Mouse (Mus musculus) midbrain, embryonic 10.5 days (tissue): ENCODE measurements around the gene Gm20388. TPM values are rescaled to one million over a fixed set of nuclear protein-coding genes. Genes with fewer than 3 reads are reported as not detected.

ENCODE experiments used
- DNase-seq: peaks from one replicate; pipeline ENCODE4 v3.0.0-alpha.2; 2017; ENCODE audit warnings: low spot score
- H3K27ac ChIP-seq: fragments of 300-500 bp; sonication (generic); replicated peaks from 2 replicates; pipeline ENCODE4 v1.5.1; 2016; ENCODE audit warnings: mild to moderate bottlenecking
- H3K27me3 ChIP-seq: fragments of 300-500 bp; sonication (generic); 2 replicates; pipeline ENCODE4 v1.6.1; 2016; ENCODE audit warnings: low read depth, mild to moderate bottlenecking; ENCODE audit not compliant: poor library complexity, severe bottlenecking
- H3K36me3 ChIP-seq: fragments of 300-500 bp; sonication (generic); 2 replicates; pipeline ENCODE4 v1.6.1; 2016; ENCODE audit warnings: mild to moderate bottlenecking, moderate library complexity
- H3K4me1 ChIP-seq: fragments of 300-500 bp; sonication (generic); 2 replicates; pipeline ENCODE4 v1.6.1; 2016
- H3K4me3 ChIP-seq: fragments of 300-500 bp; sonication (generic); 2 replicates; pipeline ENCODE4 v1.5.1; 2016; ENCODE audit warnings: mild to moderate bottlenecking, moderate library complexity
- H3K9me3 ChIP-seq: fragments of 300-500 bp; sonication (generic); replicated peaks from 2 replicates; pipeline ENCODE4 v1.6.1; 2016; ENCODE audit warnings: mild to moderate bottlenecking
- WGBS: fragments of 180-500 bp; shearing (Covaris S2); methylation state at CpG from one replicate; pipeline ENCODE4 v1.1.7; 2016; 5-methylcytosine and 5-hydroxymethylcytosine counted together
- polyA plus RNA-seq: library from polyadenylated mRNA; unstranded; fragments of >200 nt; fragmentation: Nextera tagmentation; extraction: Ambion mirVana; gene quantifications from 2 replicates; pipeline ENCODE4 v1.2.1, GENCODE M21; 2016

Gene Gm20388
- polyA plus RNA-seq, 1 experiment from 2014 or later: 7.1 TPM

DNA sequence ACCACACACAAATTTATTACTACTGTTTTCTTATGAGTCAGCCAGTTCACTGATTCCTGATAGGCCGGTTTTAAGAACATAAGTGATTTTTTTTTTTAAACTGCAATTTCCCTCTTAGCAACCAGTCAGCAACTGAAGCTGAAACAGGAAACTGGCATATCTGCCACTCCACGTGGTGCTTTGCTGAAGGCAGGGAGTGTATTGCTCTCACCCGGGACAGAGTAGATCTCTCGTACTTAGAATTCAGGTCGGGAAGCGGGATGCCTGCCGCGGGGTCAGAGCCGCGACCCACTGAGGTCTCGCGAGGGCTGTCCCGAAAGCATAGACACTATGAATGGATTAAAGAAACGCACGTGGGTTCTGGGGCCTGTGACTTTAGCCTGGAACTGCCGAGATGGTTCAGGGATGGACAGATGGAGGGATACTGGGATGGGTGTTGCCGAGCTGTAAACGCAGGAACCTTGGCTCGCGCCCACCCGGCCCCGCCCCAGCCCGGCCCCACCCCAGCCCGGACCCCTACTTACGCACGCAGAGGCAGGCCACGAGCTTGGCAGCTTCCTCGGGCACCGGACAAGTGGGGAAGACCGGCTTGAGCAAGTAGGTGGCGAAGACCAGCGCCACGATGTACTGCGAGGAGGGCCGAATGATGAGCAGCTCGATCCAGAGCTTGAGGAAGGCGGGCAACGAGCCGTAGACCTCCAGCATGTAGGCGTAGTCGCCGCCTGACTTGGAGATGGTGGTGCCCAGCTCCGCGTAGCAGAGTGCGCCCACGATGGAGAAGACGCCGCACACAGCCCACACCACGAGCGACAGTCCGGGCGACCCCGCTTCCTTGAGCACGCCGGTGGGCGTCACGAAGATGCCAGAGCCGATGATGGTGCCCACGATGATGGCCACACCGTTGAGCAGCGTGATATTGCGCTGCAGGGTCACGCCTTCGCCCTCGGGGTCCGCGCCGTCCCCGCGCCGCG lies 1996.2 kb downstream of the Gm20388 start:
- peak; percentile 64 for DNase-seq
- WGBS: under 1% methylated on average over 72 of the region's 72 CpGs
- Histone ChIP-seq H3K9me3 (no peaks in the 10 kb centered on the region), H3K4me3 (peak overlapping the region; percentile 77), H3K4me1 (peaks cover 74% of the 10 kb centered on the region), H3K27ac (peak overlapping the region; percentile 86), H3K27me3 (peaks cover 21% of the 10 kb centered on the region), H3K36me3 (no peaks in the 10 kb centered on the region)

DNA sequence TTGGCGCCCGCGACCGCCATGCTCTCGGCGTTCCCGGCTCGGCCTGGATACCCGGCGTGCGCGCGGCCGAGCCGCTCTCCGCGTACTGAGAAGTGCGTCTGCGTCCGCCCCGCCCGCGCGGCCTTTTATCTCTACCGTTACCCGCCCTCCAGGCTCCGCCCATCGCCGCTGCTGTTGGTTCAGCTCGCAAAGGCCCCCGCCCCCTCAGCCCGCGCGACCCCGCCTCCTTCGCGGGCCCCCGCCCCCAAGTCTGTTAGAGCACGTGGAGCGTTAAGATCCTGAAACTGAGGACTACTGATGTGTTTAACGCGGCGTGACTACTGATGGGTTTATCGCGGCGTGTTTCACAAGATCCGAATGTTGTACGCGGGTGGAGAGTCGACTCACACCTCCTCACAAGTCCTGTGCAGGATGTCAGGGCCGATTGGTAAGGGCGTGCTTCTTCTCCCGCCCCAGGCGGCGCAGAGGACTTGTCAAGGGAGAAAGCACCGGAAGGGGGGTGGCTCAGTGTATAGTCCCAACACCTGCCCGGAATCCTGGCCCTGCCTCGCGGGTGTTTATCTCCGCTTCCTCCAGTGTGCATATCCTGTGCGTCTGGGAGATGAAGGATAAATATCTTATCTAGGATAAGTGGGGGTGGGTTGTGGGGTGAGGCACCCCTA lies 1997.1 kb downstream of the Gm20388 start, which contains the start of gene Slc7a5:
Slc7a5 (minus strand) TSS at position 108 of the 662 bp plus-strand sequence.
- no peaks in the 10 kb centered on the region for H3K9me3 ChIP-seq
- under 1% methylated on average over 54 of the region's 61 CpGs for WGBS
- peaks cover 65% of the 10 kb centered on the region for H3K4me1 ChIP-seq
- peaks cover 21% of the 10 kb centered on the region for H3K27me3 ChIP-seq
- H3K27ac ChIP-seq: peak within 1 kb of the TSS; percentile 86
- H3K36me3 ChIP-seq: no peaks in the 10 kb centered on the region
- peak within 1 kb of the TSS; percentile 77 for H3K4me3 ChIP-seq
- DNase-seq: peak; percentile 97

DNA sequence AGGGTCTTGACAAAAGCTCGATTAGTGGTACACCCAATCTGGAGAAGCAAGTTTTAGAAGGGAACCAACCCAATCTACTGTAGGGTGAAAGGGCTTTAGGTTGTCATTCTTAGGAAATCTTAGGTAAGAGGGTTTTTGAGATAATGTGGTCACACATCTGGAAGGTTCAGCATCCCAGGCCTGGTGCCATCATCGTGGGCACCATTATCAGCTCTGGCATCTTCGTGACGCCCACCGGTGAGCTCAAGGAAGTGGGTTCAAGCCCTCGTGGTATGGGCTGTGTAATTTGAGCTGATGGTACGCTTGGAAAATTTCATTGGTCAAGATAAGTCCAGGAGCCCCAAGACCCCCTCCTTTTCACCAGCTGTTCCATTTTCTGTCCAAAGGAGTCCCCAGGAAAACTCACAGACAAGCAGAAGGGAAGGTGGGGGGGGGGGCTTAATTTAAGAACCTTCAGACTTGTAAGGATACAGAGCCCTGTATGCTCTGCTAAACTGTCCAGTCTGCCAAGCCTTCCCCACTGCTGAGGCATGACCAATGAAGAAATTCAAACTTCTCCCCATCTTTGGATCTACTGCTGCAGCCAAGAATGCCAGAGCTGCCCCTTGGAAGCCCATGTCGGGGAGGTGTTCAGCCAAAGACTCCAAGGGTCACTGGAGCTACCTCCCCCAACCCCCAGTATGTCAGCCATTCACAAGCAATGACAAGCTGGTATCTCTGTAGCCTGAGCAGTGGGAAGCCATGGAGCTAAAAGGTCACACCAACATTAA lies 1997.9 kb downstream of the Gm20388 start:
- Histone ChIP-seq H3K4me3 (peak overlapping the region; percentile 77), H3K9me3 (no peaks in the 10 kb centered on the region), H3K4me1 (peaks cover 60% of the 10 kb centered on the region), H3K36me3 (no peaks in the 10 kb centered on the region), H3K27me3 (peaks cover 21% of the 10 kb centered on the region), H3K27ac (0 out of 2 replicates have a peak overlapping the region, but pooled peaks have one; percentile 86)
- no peak for DNase-seq
- WGBS: 64% methylated on average over 8 of the region's 8 CpGs

DNA sequence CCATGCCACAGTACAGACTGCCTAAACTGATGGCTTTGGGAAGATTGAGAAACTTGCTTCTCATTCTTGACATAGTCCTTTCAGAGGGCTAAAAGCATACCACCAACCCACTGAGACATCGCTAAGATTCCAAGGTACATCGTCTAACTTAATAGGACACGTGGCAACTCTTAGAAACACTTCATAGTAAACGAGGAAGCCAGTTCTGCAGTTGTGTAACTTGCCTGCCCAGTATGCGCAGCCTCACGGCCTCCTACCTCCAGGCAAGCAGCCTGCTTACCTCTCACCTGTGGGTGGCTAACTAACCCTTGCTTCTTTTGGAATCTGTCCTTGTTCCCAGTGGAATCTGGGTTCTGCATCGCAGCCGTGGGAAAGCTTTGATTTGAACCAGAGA lies 1998.5 kb downstream of the Gm20388 start:
- no peak for DNase-seq
- Histone ChIP-seq H3K4me1 (peaks cover 60% of the 10 kb centered on the region), H3K4me3 (no peak overlapping the region), H3K27me3 (peaks cover 21% of the 10 kb centered on the region), H3K9me3 (no peaks in the 10 kb centered on the region), H3K27ac (no peak overlapping the region), H3K36me3 (no peaks in the 10 kb centered on the region)
- WGBS: 74% methylated on average over 8 of the region's 8 CpGs

DNA sequence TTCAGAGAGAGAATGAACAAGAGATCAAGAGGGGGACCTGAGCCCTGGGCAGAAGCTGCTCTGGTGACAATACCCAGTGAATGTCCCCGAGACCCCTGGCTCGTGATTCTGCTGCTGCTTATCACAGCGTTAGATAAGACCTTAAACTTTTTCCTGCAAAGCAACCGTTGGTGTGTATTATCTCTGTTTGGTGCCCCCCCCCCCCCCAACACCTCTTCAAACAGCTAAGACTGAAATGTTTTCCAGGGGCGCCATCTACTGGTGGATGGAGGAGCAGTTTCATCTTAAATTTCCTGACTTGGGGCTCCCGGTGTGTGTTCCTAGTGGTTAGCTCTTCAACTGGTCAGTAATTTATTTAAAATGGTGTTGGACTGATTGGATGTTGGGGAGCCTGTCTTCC lies 1999.0 kb downstream of the Gm20388 start:
- Histone ChIP-seq H3K27ac (no peak overlapping the region), H3K27me3 (peaks cover 21% of the 10 kb centered on the region), H3K9me3 (no peaks in the 10 kb centered on the region), H3K36me3 (no peaks in the 10 kb centered on the region), H3K4me3 (no peak overlapping the region), H3K4me1 (peaks cover 62% of the 10 kb centered on the region)
- peak; percentile 65 for DNase-seq
- 6% methylated on average over 6 of the region's 6 CpGs for WGBS

DNA sequence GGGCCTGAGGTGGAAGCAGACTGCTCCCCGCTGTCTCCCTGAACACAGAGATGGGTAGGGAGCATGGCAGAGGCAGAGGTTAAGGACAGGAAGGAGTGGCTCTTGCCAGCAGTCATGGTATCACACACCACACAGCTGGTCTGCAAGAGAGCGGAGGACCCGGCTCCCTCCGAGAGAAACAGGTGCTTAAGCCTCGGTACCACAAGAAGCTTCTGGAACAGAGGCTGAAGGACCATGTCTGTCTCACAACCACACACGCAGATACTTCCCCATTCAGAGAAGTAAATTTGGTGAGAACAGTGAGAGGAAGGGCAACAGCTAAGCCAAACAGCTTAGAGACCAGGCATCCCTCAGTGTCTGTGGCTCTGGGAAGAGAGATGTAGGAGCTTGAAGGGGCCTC lies 2000.8 kb downstream of the Gm20388 start:
- no peaks in the 10 kb centered on the region for H3K9me3 ChIP-seq
- WGBS: 91% methylated on average over 6 of the region's 6 CpGs
- H3K27me3 ChIP-seq: peaks cover 21% of the 10 kb centered on the region
- no peak for DNase-seq
- H3K4me3 ChIP-seq: no peak overlapping the region
- H3K4me1 ChIP-seq: peaks cover 48% of the 10 kb centered on the region
- H3K36me3 ChIP-seq: no peaks in the 10 kb centered on the region
- H3K27ac ChIP-seq: peak overlapping the region; percentile 55; the same call in 1 of the 2 replicates

DNA sequence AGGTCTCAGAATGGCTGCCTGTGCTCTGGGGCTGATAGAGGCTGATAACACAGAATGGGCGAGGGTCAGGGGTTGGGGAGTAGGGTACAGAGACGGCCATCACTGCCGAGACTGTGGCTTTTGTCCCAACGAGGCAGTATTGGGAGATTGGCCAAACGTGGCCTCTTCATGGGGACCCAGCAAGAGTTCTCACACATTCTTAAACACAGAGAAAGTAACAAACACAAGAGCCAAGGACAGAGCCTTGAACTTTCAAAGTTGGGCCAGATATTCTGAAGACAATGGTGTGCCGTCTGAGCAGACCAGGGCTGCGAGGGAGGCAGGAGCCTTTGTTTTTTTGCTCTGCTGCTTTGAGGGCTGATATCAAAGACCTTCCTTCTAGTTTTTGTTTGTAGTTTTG lies 2001.3 kb downstream of the Gm20388 start:
- Histone ChIP-seq H3K27me3 (peaks cover 21% of the 10 kb centered on the region), H3K27ac (peak overlapping the region; percentile 55; the same call in 1 of the 2 replicates), H3K4me1 (peaks cover 42% of the 10 kb centered on the region), H3K36me3 (no peaks in the 10 kb centered on the region), H3K9me3 (no peaks in the 10 kb centered on the region), H3K4me3 (no peak overlapping the region)
- 82% methylated on average over 7 of the region's 7 CpGs for WGBS
- no peak for DNase-seq

DNA sequence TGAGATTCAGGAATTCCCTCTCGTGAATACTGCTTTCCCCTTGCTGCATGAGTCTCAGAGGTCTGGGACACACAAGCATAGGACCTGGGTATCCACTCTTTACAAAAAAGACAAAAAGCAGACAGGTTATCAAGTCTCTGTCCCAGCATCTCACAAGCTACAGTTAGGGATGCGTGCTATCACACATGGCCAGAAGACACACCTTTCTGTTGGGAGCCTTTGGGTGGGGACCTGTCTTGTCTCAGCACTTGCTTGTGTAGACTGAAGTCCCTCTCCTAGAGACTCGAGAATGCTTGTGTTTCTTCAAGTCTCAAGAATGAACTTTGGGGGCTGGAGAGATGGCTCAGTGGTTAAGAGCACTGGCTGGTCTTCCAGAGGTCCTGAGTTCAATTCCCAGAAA lies 2002.2 kb downstream of the Gm20388 start:
- Histone ChIP-seq H3K4me1 (peaks cover 36% of the 10 kb centered on the region), H3K27ac (no peak overlapping the region), H3K9me3 (no peaks in the 10 kb centered on the region), H3K27me3 (peaks cover 20% of the 10 kb centered on the region), H3K4me3 (no peak overlapping the region), H3K36me3 (no peaks in the 10 kb centered on the region)
- no peak for DNase-seq
- WGBS: 73% methylated on average over 3 of the region's 3 CpGs

DNA sequence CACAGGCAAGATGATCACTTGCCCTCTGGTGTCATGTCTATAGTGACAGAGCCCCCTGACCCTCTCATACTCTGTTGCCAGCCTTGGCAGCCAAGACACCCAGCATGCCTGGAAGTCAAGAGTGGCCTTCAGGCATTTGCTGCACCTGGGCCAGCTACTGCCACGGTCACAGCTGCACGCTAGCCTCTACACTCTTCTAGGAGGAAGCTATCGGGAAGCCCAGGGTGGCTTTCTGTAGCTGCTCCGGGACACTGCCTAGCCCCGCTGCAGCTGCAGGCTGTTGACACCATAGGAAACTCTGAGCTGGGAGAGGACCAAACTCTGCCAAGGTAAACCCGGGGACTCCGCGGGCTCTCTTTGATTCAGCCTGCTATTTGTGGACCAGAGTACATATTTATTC lies 2002.7 kb downstream of the Gm20388 start:
- WGBS: 83% methylated on average over 8 of the region's 8 CpGs
- no peak overlapping the region for H3K4me3 ChIP-seq
- H3K9me3 ChIP-seq: no peaks in the 10 kb centered on the region
- peaks cover 14% of the 10 kb centered on the region for H3K27me3 ChIP-seq
- peaks cover 30% of the 10 kb centered on the region for H3K4me1 ChIP-seq
- no peak for DNase-seq
- no peak overlapping the region for H3K27ac ChIP-seq
- H3K36me3 ChIP-seq: no peaks in the 10 kb centered on the region

DNA sequence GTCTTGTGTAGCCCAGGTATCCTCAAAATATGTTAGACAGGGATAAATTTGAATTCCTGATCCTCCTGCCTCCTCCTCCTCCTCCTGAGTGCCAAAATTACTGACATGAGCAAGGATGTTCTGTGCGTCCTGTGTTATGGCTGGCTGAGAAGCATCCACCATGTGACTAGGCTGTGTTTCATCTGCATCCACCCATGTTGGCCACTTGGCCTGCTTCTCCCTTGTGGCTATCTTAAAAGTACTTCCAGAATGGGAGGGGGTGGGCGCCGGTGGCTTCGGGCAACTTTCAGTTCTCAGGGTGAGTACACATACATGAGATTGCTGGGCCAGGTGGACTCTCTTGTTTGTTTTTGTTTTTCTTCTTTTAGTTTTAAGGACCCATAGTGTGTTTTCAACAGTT lies 2008.5 kb downstream of the Gm20388 start:
- H3K27me3 ChIP-seq: no peaks in the 10 kb centered on the region
- no peaks in the 10 kb centered on the region for H3K9me3 ChIP-seq
- no peak for DNase-seq
- 0 out of 2 replicates have a peak overlapping the region, but pooled peaks have one; percentile 50 for H3K27ac ChIP-seq
- H3K4me3 ChIP-seq: no peak overlapping the region
- H3K4me1 ChIP-seq: peaks cover 37% of the 10 kb centered on the region
- no peaks in the 10 kb centered on the region for H3K36me3 ChIP-seq
- WGBS: 88% methylated on average over 4 of the region's 4 CpGs

DNA sequence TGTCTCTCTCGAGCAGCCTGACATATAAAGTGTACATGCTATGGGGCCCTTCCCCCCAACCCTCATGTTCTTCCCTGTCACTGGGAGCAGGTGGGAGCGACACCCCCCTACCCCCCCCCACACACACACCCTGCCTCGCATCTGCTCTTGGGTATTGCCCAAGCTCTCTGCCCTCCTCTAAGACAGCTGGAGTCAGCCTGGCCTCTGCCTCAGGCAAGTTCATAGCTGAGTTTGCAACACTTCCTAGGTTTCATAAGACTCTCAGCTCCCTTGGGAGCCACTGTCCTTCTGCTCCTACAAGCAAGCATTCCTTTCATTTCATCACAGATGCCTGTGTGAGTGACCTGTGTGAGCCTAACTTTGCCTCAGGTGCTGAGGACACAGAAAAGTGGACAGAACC lies 2009.1 kb downstream of the Gm20388 start:
- H3K27me3 ChIP-seq: no peaks in the 10 kb centered on the region
- H3K9me3 ChIP-seq: no peaks in the 10 kb centered on the region
- no peak overlapping the region; the same call in 1 of the 2 replicates for H3K27ac ChIP-seq
- no peaks in the 10 kb centered on the region for H3K36me3 ChIP-seq
- 59% methylated on average over 3 of the region's 3 CpGs for WGBS
- DNase-seq: no peak
- H3K4me1 ChIP-seq: peaks cover 31% of the 10 kb centered on the region
- H3K4me3 ChIP-seq: no peak overlapping the region

DNA sequence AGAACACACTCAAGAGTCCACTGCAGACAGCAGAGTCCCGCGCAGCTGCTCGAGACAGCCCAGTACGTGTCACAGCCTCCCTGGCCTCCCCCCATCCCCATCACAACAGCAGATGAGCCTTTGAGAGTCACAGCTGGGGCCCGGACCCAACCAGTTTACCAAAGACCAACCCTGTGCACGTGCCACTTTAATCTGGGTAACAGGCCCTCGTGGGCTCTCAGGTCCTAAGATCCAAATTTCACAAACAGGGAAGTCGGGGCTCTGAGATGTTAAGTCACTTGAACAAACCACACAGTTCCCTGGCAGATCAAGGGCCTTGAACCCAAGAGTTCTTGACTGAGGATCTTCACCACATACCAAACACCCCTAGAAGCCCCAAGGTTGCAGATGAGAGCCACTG lies 2010.9 kb downstream of the Gm20388 start:
- no peak for DNase-seq
- no peaks in the 10 kb centered on the region for H3K27me3 ChIP-seq
- no peak overlapping the region for H3K4me3 ChIP-seq
- no peaks in the 10 kb centered on the region for H3K36me3 ChIP-seq
- 74% methylated on average over 8 of the region's 8 CpGs for WGBS
- H3K9me3 ChIP-seq: no peaks in the 10 kb centered on the region
- H3K4me1 ChIP-seq: peaks cover 28% of the 10 kb centered on the region
- H3K27ac ChIP-seq: peak overlapping the region; percentile 29
